13 mouse cellular contexts compared by ENCODE assay signal in genomic region chr4:31830241-31830640, GRCm38 (mm10).
DNase-seq lines count a peak whose midpoint lies in the region; ATAC-seq and TF ChIP-seq lines count a peak whose summit lies in the region.
"Had no signal": no experiment of that assay in that cellular context is flagged by ENCODE, and none has a peak within 500 bp of the region (broad histone marks: within the 10 kb centered on the region; RNA-seq: fewer than 3 reads in every experiment).

No protein-coding gene starts in this region.

- no peaks in the 10 kb centered on the region for H3K9me3 ChIP-seq in lung, embryonic 14.5 days (ENCODE audit: low read depth, low read length)
- H3K9me3 ChIP-seq in embryonic facial prominence, embryonic 13.5 days: no peaks in the 10 kb centered on the region
- no peaks in the 10 kb centered on the region for H3K9me3 ChIP-seq in limb, embryonic 11.5 days (ENCODE audit: control insufficient read depth, low read length)
- H3K9me3 ChIP-seq in midbrain, postnatal 0 days (ENCODE audit: low read length): no peaks in the 10 kb centered on the region
- H3K9me3 ChIP-seq: liver, embryonic 15.5 days had no signal

- no peak overlapping the region for H3K9ac ChIP-seq in lung, embryonic 14.5 days
- H3K9ac ChIP-seq in embryonic facial prominence, embryonic 13.5 days: no peak overlapping the region
- H3K9ac ChIP-seq in limb, embryonic 11.5 days (ENCODE audit: low read length): no peak overlapping the region
- H3K9ac ChIP-seq in midbrain, postnatal 0 days (replicated peaks; ENCODE audit: low read length, poor library complexity, severe bottlenecking): no peak overlapping the region
- H3K9ac ChIP-seq: liver, embryonic 15.5 days had no signal

- no peaks in the 10 kb centered on the region for H3K36me3 ChIP-seq in lung, embryonic 14.5 days (ENCODE audit: insufficient read depth)
- H3K36me3 ChIP-seq in embryonic facial prominence, embryonic 13.5 days: no peaks in the 10 kb centered on the region
- H3K36me3 ChIP-seq in limb, embryonic 11.5 days (ENCODE audit: control insufficient read depth, insufficient read depth, low read length): no peaks in the 10 kb centered on the region
- no peaks in the 10 kb centered on the region for H3K36me3 ChIP-seq in midbrain, postnatal 0 days (ENCODE audit: insufficient read depth, low read length)
- H3K36me3 ChIP-seq: heart, embryonic 10.5 days; liver, embryonic 15.5 days had no signal

- TF ChIP-seq CTCF in lung, embryonic 14.5 days (IDR thresholded peaks at IDR 0.05; ENCODE audit: low read depth): no peak
- TF ChIP-seq CTCF in midbrain, postnatal 0 days (IDR thresholded peaks at IDR 0.05): no peak

- no peaks in the 10 kb centered on the region for H3K27me3 ChIP-seq in lung, embryonic 14.5 days (ENCODE audit: insufficient read depth, low read length)
- H3K27me3 ChIP-seq in embryonic facial prominence, embryonic 13.5 days: no peaks in the 10 kb centered on the region
- H3K27me3 ChIP-seq in limb, embryonic 11.5 days (ENCODE audit: control insufficient read depth, insufficient read depth, low read length): no peaks in the 10 kb centered on the region
- H3K27me3 ChIP-seq in midbrain, postnatal 0 days (ENCODE audit: insufficient read depth, low read length): no peaks in the 10 kb centered on the region
- H3K27me3 ChIP-seq: liver, embryonic 15.5 days had no signal

- H3K27ac ChIP-seq in lung, embryonic 14.5 days (ENCODE audit: low read depth): peak overlapping the region; percentile 48; the same call in 1 of the 2 replicates
- H3K27ac ChIP-seq in embryonic facial prominence, embryonic 13.5 days: no peak overlapping the region
- H3K27ac ChIP-seq in limb, embryonic 11.5 days (replicated peaks; ENCODE audit: low read depth, low read length): peak overlapping the region; percentile 62
- no peak overlapping the region for H3K27ac ChIP-seq in midbrain, postnatal 0 days (ENCODE audit: low read depth, low read length)
- H3K27ac ChIP-seq: heart, embryonic 10.5 days; liver, embryonic 15.5 days had no signal

- H3K4me2 ChIP-seq in lung, embryonic 14.5 days: peak overlapping the region; percentile 27; the same call in 1 of the 2 replicates
- H3K4me2 ChIP-seq in embryonic facial prominence, embryonic 13.5 days: peak overlapping the region; percentile 20; the same call in 1 of the 2 replicates
- 0 out of 2 replicates have a peak overlapping the region, but pooled peaks have one; percentile 10 for H3K4me2 ChIP-seq in limb, embryonic 11.5 days (ENCODE audit: low read depth, severe bottlenecking)
- H3K4me2 ChIP-seq in midbrain, postnatal 0 days (ENCODE audit: low read depth, low read length, poor library complexity, severe bottlenecking): peak overlapping the region; percentile 16; the same call in 1 of the 2 replicates
- H3K4me2 ChIP-seq: liver, embryonic 15.5 days had no signal

- WGBS in lung, embryonic 14.5 days: 16% methylated on average over 11 of the region's 11 CpGs
- WGBS in embryonic facial prominence, embryonic 13.5 days: 5% methylated on average over 11 of the region's 11 CpGs
- 8% methylated on average over 11 of the region's 11 CpGs for WGBS in limb, embryonic 11.5 days
- WGBS in midbrain, postnatal 0 days: 10% methylated on average over 11 of the region's 11 CpGs

- no peak overlapping the region for H3K4me3 ChIP-seq in lung, embryonic 14.5 days (ENCODE audit: low read depth, low read length)
- H3K4me3 ChIP-seq in embryonic facial prominence, embryonic 13.5 days: no peak overlapping the region
- no peak overlapping the region for H3K4me3 ChIP-seq in limb, embryonic 11.5 days (ENCODE audit: low read depth, low read length)
- no peak overlapping the region for H3K4me3 ChIP-seq in midbrain, postnatal 0 days (ENCODE audit: low read depth, low read length)
- H3K4me3 ChIP-seq: heart, embryonic 10.5 days; liver, embryonic 15.5 days; myocyte had no signal

- peaks cover 10% of the 10 kb centered on the region for H3K4me1 ChIP-seq in lung, embryonic 14.5 days (ENCODE audit: insufficient read depth)
- peaks cover 11% of the 10 kb centered on the region for H3K4me1 ChIP-seq in embryonic facial prominence, embryonic 13.5 days
- H3K4me1 ChIP-seq in limb, embryonic 11.5 days (ENCODE audit: control insufficient read depth, insufficient read depth, low read length): peaks cover 24% of the 10 kb centered on the region
- H3K4me1 ChIP-seq in midbrain, postnatal 0 days (ENCODE audit: insufficient read depth, low read length): no peaks in the 10 kb centered on the region
- H3K4me1 ChIP-seq: liver, embryonic 15.5 days had no signal

- peak; percentile 67 for ATAC-seq in lung, embryonic 14.5 days (ENCODE audit: insufficient read depth)
- no peak for ATAC-seq in embryonic facial prominence, embryonic 13.5 days (ENCODE audit: insufficient number of reproducible peaks, insufficient read depth, low FRiP score, low TSS enrichment, low read depth)
- no peak for ATAC-seq in limb, embryonic 11.5 days (ENCODE audit: insufficient number of reproducible peaks, low FRiP score, low TSS enrichment, low read depth)
- no peak for ATAC-seq in midbrain, postnatal 0 days (ENCODE audit: low FRiP score)
- no peak for ATAC-seq in CD4-positive, CD25-positive, alpha-beta regulatory T cell, adult 4 months
- no peak for ATAC-seq in cerebellum, adult (ENCODE audit: insufficient number of reproducible peaks, low FRiP score, low TSS enrichment)
- ATAC-seq: inflammation-experienced regulatory T-cells, adult 6 months had no signal

- DNase-seq in lung, embryonic 14.5 days: peak; percentile 85
- no peak for DNase-seq in lung, adult 18-20 months
- peak; percentile 47 for DNase-seq in limb, embryonic 11.5 days (ENCODE audit: low spot score)
- no peak for DNase-seq in midbrain, postnatal 0 days (ENCODE audit: low spot score)
- no peak for DNase-seq in ovary, postnatal 14 days (ENCODE audit: low spot score)
- DNase-seq: right cerebral cortex, postnatal 14 days had no signal

Comparison
In these comparisons a context has a peak if more than half of its experiments do, and no peak if none do; other contexts are left out.
1. DNase-seq: peak in lung, embryonic 14.5 days (single experiment) and limb, embryonic 11.5 days (single experiment); none in lung, adult 18-20 months (0 of 2), midbrain, postnatal 0 days (single experiment) and ovary, postnatal 14 days (single experiment).
2. H3K27ac ChIP-seq: peak in lung, embryonic 14.5 days (single experiment) and limb, embryonic 11.5 days (single experiment); none in embryonic facial prominence, embryonic 13.5 days (single experiment) and midbrain, postnatal 0 days (single experiment).
3. Peak in every context shown above with its lines, with median percentiles within 50 percentile points of each other: H3K4me2 ChIP-seq.